Mouse (Mus musculus) liver, embryonic 14.5 days (tissue): ENCODE results near the gene Etv2.

ENCODE experiments used
- CTCF ChIP-seq: IDR thresholded peaks from 2 replicates; pipeline ENCODE4 v1.5.1; 2016; ENCODE audit warnings: antibody characterized with exemption, low read depth, control low read depth
- EP300 ChIP-seq: IDR thresholded peaks from 2 replicates; pipeline ENCODE4 v1.6.1; 2016; ENCODE audit warnings: antibody characterized with exemption, low read depth

DNA sequence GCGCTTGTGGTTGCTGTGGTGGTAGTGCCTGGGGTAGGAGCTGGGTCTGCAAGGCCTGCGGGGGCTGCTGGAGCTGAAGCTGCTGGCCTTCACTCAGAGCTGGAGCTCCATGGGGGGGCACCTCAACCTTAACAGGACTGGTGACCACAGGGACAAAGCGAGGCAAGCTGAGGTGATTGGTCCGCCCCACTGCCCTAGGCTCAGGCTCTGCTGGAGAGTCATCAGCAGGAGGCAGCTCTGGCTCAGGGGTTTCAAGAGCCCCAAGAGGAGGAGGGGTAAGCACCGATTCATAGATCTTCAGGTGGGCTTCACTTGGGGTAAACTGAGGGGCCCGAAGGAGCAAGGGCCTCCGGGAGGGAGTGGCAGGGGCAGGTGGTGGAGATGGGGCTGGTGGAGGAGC, 50.5 kb downstream of the Etv2 start:
- TF ChIP-seq CTCF (no peak), EP300 (no peak)
